Mouse (Mus musculus): ENCODE results near the gene Cdc42ep1.

DNA sequence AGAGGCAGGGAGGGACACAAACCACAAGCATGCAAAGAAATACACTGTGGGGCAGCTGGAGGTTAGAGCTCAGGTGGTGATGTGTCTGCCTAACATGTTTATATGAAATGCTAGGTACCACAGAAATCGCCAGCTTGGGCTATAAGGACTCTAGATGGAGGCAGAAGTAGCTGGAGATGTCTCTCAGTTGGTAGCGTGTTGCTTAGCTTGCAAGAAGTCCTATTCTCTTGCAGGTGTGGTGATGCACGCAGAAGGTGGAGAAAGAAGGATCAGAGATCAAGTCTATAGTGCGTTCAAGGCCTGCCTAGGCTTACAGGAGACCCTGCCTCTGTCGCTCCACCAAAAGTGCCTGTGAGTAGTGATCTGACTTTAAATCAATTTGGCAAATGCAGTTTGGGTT, 33.1 kb downstream of the Cdc42ep1 start:
- TF ChIP-seq GATA1 (IDR thresholded peaks at IDR 0.05; ENCODE audit: borderline replicate concordance, low read length) = no peak
- TF ChIP-seq FLI1 (IDR thresholded peaks at IDR 0.05; ENCODE audit: low read length) = no peak

All from megakaryocyte, embryonic 14.5 days (primary cell).